Mouse (Mus musculus) gastrocnemius, adult 8-10 months (tissue): Measurements from ENCODE around the gene Fstl4. TPM values are rescaled to one million over a fixed set of nuclear protein-coding genes. Genes with fewer than 3 reads are reported as not detected.

Source experiments
- DNase-seq, 2 experiments: peaks; one replicate each; pipeline ENCODE4 v3.0.0; 2022; ENCODE audit warnings: low spot score in 2 of 2
- total RNA-seq, 4 experiments: library from RNA; stranded (reverse); gene quantifications; 2 replicates each; pipeline ENCODE4 v1.2.4; 2022

Gene Fstl4
- total RNA-seq, 4 experiments from 2014 or later: not detected

DNA sequence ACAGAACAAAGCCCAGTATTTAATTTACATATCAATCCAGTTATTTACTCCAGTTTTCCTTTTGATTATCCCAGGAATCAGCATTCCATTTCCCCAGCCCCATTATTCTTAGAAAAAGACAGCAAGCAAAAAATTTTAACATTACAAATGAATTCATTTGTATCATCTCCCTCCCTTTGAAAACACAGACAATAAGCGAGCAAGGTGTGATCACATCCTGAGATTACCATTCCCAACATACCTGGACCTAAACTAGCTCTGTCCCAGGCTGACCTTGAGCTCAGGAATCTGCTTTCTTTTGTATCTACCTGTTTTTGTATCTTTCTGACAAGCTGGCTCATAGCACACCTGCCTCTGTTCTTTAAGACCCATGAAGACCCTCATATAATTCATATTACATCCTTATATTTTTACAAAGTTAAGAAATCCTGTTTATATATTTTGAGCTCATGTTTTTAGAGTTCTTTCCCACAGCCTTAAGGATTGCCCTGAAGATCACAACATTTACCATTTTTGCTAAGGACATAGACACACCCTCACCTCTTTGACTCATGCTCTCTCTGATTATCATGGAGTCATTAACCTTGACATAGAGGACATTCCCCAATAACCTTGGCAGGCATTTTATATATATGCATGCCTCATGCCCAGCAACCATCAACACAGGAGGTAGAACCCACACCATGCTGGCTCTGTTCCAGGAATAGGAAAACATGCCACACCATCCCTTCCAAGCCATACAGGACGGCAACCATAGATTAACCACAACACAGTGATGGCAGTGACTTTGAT is 438.2 kb downstream of the Fstl4 start:
- DNase-seq: no peak

DNA sequence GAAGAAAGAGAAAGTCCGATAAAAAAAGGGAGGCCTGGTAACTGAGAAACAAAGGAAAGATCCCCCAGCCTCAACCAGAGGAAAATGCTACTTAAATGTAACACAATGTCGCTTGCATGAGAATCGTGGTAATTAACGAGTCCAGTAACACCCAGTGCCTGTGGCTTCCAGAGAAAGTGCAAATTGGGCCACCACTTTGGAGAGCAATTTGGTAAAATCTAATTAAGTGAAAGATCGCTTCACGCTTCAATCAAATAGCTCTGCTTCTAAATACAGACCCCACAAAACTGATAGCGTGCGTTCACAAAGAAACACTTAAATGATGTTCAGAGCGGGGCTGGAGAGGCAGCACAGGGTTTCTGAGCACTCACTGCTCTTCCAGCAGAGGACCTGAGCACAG is 446.4 kb downstream of the Fstl4 start:
- no peak for DNase-seq

DNA sequence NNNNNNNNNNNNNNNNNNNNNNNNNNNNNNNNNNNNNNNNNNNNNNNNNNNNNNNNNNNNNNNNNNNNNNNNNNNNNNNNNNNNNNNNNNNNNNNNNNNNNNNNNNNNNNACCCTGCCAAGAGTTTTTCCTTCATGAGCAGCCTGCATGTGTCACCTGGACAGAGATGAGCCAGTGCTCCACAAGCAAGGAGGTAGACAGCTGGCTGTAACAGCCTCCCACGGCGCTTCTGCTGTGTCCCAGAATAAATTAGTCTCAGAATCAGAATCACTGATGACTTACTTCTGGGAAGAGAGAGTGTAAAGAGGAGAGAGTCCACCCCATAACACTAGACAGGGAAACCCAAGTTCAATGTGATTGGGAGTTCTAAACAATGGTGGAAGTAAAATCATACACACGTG is 464.6 kb downstream of the Fstl4 start:
- DNase-seq: no peak

DNA sequence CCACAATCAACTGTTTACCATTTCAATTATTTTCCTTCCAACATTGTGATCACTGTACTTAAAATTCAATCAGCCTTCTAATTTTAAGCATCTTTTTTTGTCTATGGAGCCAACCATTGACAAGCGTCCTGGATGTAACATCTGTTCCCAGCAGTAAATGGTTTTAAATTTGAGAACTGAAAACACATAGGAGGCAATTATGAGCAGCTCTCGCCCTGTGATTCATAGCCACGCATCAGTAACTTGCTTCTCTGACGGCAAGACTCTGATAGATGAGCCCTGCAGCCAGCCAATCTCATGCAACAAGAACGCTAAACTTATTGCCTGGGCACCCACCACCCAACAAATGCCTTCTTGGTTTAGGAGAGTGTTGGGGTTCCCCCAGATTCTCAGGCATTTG is 467.4 kb downstream of the Fstl4 start:
- no peak for DNase-seq

DNA sequence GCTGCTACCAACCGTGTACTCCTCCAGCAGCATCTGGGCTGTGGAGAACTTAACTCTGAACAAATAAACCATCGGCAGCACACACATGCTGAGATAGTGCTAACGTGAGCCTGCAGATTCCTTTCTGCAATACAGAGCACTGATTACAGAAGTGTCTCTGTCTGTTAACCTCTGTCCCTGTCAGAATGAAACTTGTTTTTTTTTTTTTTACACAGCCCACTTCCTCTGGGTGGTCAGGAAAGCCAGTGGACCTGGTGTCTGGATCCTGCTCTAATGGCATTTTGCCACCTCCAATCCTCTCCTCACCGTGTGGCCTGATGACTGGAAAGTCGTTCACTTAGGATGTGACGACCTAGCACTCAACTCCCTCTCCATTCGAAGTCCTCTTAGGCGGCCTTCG is 469.2 kb downstream of the Fstl4 start:
- DNase-seq: no peak
